Mouse (Mus musculus) heart, postnatal 0 days (tissue): ENCODE data around the gene Dtl. TPM values are rescaled to one million over a fixed set of nuclear protein-coding genes. Genes with fewer than 3 reads are reported as not detected.

Experiments used
- ATAC-seq: fragments of 200-750 bp; cut with Nextera tagmentation; 2 replicates; pipeline ENCODE4 v1.8.0; 2017; ENCODE audit warnings: low read depth, moderate number of reproducible peaks, moderate library complexity; ENCODE audit not compliant: insufficient read depth
- DNase-seq: peaks from one replicate; pipeline ENCODE4 v3.0.0-alpha.2; 2016; ENCODE audit warnings: low spot score
- H3K27ac ChIP-seq: fragments of 300-500 bp; sonication (generic); 2 replicates; pipeline ENCODE4 v1.5.1; 2014; ENCODE audit warnings: low read depth, mild to moderate bottlenecking
- H3K27me3 ChIP-seq: fragments of 300-500 bp; sonication (generic); 2 replicates; pipeline ENCODE4 v1.6.1; 2014; ENCODE audit warnings: low read length, mixed read lengths; ENCODE audit not compliant: control insufficient read depth, insufficient read depth
- H3K36me3 ChIP-seq: fragments of 300-500 bp; sonication (generic); replicated peaks from 2 replicates; pipeline ENCODE4 v1.6.1; 2014; ENCODE audit warnings: low read length, mixed read lengths; ENCODE audit not compliant: control insufficient read depth, insufficient read depth
- H3K4me1 ChIP-seq: fragments of 300-500 bp; sonication (generic); 2 replicates; pipeline ENCODE4 v1.6.1; 2014; ENCODE audit warnings: antibody characterized with exemption; ENCODE audit not compliant: control insufficient read depth, insufficient read depth
- H3K4me2 ChIP-seq: fragments of 300-500 bp; sonication (generic); 2 replicates; pipeline ENCODE4 v1.6.1; 2014; ENCODE audit warnings: low read depth, mild to moderate bottlenecking, low read length, moderate library complexity
- H3K4me3 ChIP-seq: fragments of 300-500 bp; sonication (generic); 2 replicates; pipeline ENCODE4 v1.5.1; 2014; ENCODE audit warnings: low read depth, low read length
- H3K9ac ChIP-seq: fragments of 300-500 bp; sonication (generic); replicated peaks from 2 replicates; pipeline ENCODE4 v1.6.1; 2014; ENCODE audit warnings: low read depth, low read length, mixed read lengths
- H3K9me3 ChIP-seq: fragments of 300-500 bp; sonication (generic); replicated peaks from 2 replicates; pipeline ENCODE4 v1.6.1; 2016; ENCODE audit warnings: low read length; ENCODE audit not compliant: control insufficient read depth
- CTCF ChIP-seq: IDR thresholded peaks from 2 replicates; pipeline ENCODE4 v1.5.1; 2016; ENCODE audit warnings: antibody characterized with exemption, control low read depth, low read depth
- EP300 ChIP-seq: IDR thresholded peaks from 2 replicates; pipeline ENCODE4 v1.6.1; 2016; ENCODE audit warnings: antibody characterized with exemption, low read depth
- WGBS: fragments of 180-500 bp; shearing (Covaris S2); extraction: QIAGEN DNeasy Blood & Tissue Kit; methylation state at CpG from one replicate; pipeline ENCODE4 v1.1.7; 2014; 5-methylcytosine and 5-hydroxymethylcytosine counted together
- polyA plus RNA-seq: library from polyadenylated mRNA; unstranded; fragments of >200 nt; fragmentation: Nextera tagmentation; extraction: Ambion mirVana; gene quantifications from 2 replicates; pipeline ENCODE4 v1.2.1, GENCODE M21; 2015
- total RNA-seq: library from RNA; depleted of rRNA; stranded (reverse); fragments of >200 nt; gene quantifications from 2 replicates; pipeline ENCODE4 v1.2.3, GENCODE M21; 2014; ENCODE audit warnings: low replicate concordance

The Dtl gene
- total and polyA plus RNA-seq, 2 experiments from 2014 or later = 6.2 to 7.6 TPM

DNA sequence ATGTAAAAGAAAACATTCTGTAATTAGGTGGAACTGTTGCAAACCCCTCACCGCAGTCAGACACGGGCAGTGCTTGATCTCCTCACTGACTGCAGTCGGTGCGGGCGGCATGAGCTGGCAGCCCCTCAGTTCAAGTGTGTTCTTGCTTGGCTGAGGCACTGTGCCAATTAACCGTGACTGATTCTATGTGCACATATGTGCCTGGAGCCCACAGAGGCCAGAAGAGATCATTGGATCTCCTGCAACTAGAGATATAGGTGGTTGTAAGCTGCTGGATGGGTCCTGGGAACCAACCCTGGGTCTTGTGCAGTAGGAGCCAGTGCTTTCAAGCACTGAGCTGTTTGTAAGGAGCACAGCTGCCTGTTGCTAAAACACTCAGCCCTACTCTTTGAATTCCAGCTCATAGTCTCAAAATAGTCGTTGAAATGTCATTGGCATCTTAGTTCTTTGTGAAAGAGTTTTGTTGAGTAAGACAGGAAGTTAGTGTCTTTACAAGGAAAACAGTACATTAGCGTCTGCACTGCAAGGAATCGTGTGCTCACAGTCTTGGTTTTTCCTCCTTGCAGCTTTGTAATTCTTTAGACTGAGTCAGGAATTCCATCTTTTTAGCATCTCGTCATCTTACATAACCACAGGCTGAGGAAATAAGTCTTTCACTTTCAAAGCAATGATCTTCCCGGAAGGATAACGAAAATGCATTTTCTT is 16.8 kb upstream of the Dtl start:
- TF ChIP-seq CTCF (no peak), EP300 (no peak)
- H3K27me3 ChIP-seq = no peaks in the 10 kb centered on the region
- H3K9me3 ChIP-seq = 0 out of 2 replicates have a peak, but pooled peaks cover 3% of the 10 kb centered on the region
- peak overlapping the region; percentile 70 for H3K27ac ChIP-seq
- H3K9ac ChIP-seq = no peak overlapping the region
- DNase-seq (peak; percentile 46), ATAC-seq (no peak; the same call in 1 of the 2 replicates)
- H3K36me3 ChIP-seq = peaks cover 38% of the 10 kb centered on the region
- WGBS = 37% methylated on average over 12 of the region's 12 CpGs
- peaks cover 4% of the 10 kb centered on the region; the same call in 1 of the 2 replicates for H3K4me1 ChIP-seq
- peak overlapping the region; percentile 17 for H3K4me2 ChIP-seq
- no peak overlapping the region for H3K4me3 ChIP-seq

DNA sequence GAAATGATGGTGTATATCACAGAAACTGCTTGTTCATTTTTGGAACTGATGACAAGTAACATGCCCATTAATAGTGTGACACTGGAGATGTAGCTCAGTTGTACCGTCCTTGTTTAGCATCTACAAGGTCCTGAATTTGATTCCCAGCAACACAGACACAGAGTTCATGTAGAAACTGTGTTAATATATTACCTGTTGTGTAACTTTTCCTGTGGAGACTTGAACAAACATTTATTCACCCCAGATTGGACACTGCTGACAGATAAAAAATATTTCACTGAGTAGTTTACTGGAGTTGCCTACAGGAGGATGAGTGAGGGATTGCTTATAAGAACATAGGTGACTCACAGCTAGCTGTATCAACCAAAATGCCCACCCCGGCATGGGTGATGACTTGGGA is 13.4 kb upstream of the Dtl start:
- Histone ChIP-seq H3K36me3 (peaks cover 46% of the 10 kb centered on the region), H3K9ac (no peak overlapping the region)

DNA sequence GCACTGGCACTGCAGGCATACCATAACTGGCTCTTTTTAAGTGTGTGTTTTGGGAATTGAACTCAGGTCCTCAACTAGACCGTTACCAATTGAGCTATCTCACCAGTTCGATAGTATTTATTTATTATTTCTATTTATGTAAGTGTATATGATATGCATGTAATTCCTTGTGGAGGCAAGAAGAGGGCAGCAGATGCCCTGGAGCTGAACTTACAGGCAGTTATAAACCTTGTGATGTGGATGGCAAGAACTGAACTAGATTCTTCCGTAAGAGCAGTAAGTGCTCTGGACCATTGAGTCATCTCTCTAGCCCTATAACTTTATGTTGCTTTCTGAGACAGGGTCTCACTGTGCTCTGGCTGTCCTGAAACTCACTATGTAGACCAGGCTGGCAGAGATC is 11.7 kb upstream of the Dtl start:
- Histone ChIP-seq H3K4me2 (no peak overlapping the region), H3K4me3 (no peak overlapping the region), H3K9me3 (0 out of 2 replicates have a peak, but pooled peaks cover 3% of the 10 kb centered on the region), H3K27me3 (no peaks in the 10 kb centered on the region), H3K36me3 (peaks cover 56% of the 10 kb centered on the region), H3K4me1 (peaks cover 3% of the 10 kb centered on the region; the same call in 1 of the 2 replicates), H3K27ac (no peak overlapping the region), H3K9ac (no peak overlapping the region)
- DNase-seq (no peak), ATAC-seq (no peak)
- 84% methylated on average over 3 of the region's 3 CpGs for WGBS
- TF ChIP-seq CTCF (peak; percentile 33), EP300 (no peak)

More for the DNA sequence above, 13.4 kb upstream of the Dtl start:
- H3K4me1 ChIP-seq = peaks cover 4% of the 10 kb centered on the region; the same call in 1 of the 2 replicates
- 88% methylated on average over 2 of the region's 2 CpGs for WGBS
- DNase-seq (no peak), ATAC-seq (no peak)
- H3K4me2 ChIP-seq = no peak overlapping the region
- H3K27ac ChIP-seq = no peak overlapping the region
- H3K27me3 ChIP-seq = no peaks in the 10 kb centered on the region
- TF ChIP-seq EP300 = no peak
- TF ChIP-seq CTCF = no peak
- H3K4me3 ChIP-seq = no peak overlapping the region
- 0 out of 2 replicates have a peak, but pooled peaks cover 3% of the 10 kb centered on the region for H3K9me3 ChIP-seq

DNA sequence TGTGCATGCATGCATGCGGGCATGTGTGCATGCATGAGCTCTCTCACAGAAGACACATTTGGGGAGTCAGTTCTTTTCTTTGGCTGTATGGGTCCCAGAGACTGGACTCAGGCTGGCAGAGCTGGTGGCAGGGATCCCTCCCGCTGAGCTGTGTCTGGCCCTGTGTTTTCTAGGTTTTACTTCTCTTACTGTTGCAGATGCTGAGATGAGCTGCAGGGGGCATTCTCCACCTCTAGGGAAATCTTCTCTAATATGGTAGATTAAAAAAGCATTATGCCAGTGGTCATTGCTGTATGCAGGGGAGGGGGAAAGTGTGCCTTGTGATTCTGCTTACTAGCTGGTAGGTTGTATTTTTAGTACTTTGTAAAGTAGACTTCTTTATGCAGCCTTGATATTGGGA is 10.4 kb upstream of the Dtl start:
- no peaks in the 10 kb centered on the region for H3K4me1 ChIP-seq
- H3K27me3 ChIP-seq = no peaks in the 10 kb centered on the region
- 73% methylated on average over 2 of the region's 2 CpGs for WGBS
- no peak for DNase-seq
- no peak overlapping the region for H3K4me2 ChIP-seq
- H3K4me3 ChIP-seq = no peak overlapping the region
- H3K9ac ChIP-seq = no peak overlapping the region
- H3K36me3 ChIP-seq = peaks cover 54% of the 10 kb centered on the region
- H3K9me3 ChIP-seq = 0 out of 2 replicates have a peak, but pooled peaks cover 3% of the 10 kb centered on the region
- TF ChIP-seq CTCF = peak; percentile 26
- no peak for TF ChIP-seq EP300
- no peak for ATAC-seq
- no peak overlapping the region for H3K27ac ChIP-seq

DNA sequence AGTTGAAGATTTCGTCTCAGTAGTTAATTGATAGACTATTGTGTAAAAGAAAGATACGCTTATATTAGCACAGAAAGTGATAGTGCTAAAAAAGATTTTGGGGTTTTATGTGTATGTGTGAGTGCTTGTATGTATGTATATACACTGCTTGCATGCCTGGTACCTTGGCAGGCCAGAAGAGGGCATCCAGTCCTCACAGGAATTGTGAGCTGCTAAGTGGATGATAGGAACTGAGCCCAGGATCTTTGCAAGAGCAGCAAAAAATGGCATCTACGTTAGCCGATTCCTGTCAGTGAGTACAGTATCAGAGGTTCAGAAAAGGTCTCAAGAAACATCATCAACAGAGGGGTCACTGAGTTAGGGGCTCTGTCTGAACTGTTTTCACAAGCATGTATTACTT is 9.1 kb upstream of the Dtl start:
- TF ChIP-seq CTCF = peak; percentile 36
- no peak for TF ChIP-seq EP300
- Histone ChIP-seq H3K36me3 (peaks cover 54% of the 10 kb centered on the region), H3K4me2 (no peak overlapping the region), H3K27ac (no peak overlapping the region), H3K9me3 (0 out of 2 replicates have a peak, but pooled peaks cover 3% of the 10 kb centered on the region), H3K4me1 (no peaks in the 10 kb centered on the region), H3K9ac (no peak overlapping the region), H3K4me3 (no peak overlapping the region), H3K27me3 (no peaks in the 10 kb centered on the region)
- WGBS = 86% methylated on average over 4 of the region's 4 CpGs
- ATAC-seq (no peak), DNase-seq (no peak)
